Mouse (Mus musculus) E14TG2a.4 (cell line): ENCODE measurements at regions not wholly inside any gene's neighbourhood (a gene's known extent, or its start where the extent isn't known, plus 50 kb on each side); places are given as distances from the start of the nearest gene placed in this dataset.

Source experiments
- CTCF ChIP-seq: conservative IDR thresholded peaks from 2 replicates; pipeline ENCODE4 v1.5.1; 2014; ENCODE audit warnings: low read length
- POU5F1 ChIP-seq: IDR thresholded peaks from 2 replicates; pipeline ENCODE4 v1.6.1; 2014; ENCODE audit warnings: low read length, borderline replicate concordance

GRCm38 (mm10) chr2:75147967-75148366, 322.4 kb downstream of the Mtx2 start:
- TF ChIP-seq CTCF (no peak), POU5F1 (no peak)
